11 mouse cellular contexts compared by ENCODE assay signal in genomic region chr1:77074926-77075885, GRCm38 (mm10).
DNase-seq lines count a peak whose midpoint lies in the region.
"Had no signal": no experiment of that assay in that cellular context is flagged by ENCODE, and none has a peak within 500 bp of the region (broad histone marks: within the 10 kb centered on the region; RNA-seq: fewer than 3 reads in every experiment).

No protein-coding gene starts in this region.

- peak; percentile 21 to 32 for DNase-seq in frontal cortex, postnatal 36 days (ENCODE audit: low spot score in 2 of 2)
- no peak for DNase-seq in frontal cortex, postnatal 14 days (ENCODE audit: low spot score in 2 of 2)
- peak; percentile 16 for DNase-seq in retina, postnatal 1 day
- no peak for DNase-seq in retina, embryonic 14.5 days (ENCODE audit: low spot score)
- DNase-seq in cerebellum, postnatal 10 days = peak; percentile 82 to 90
- DNase-seq in Muller cell, postnatal 12 days (ENCODE audit: inconsistent ontology term) = no peak
- DNase-seq in kidney, postnatal 25 days = no peak
- DNase-seq: heart, adult 2 months; kidney, adult 9 months; spleen, adult 18-20 months; thymus, postnatal 25 days had no signal

Comparison
In these comparisons a context has a peak if more than half of its experiments do, and no peak if none do; other contexts are left out.
1. DNase-seq: peak in frontal cortex, postnatal 36 days (2 of 2), retina, postnatal 1 day (single experiment) and cerebellum, postnatal 10 days (2 of 2); none in frontal cortex, postnatal 14 days (0 of 2), retina, embryonic 14.5 days (single experiment), Muller cell, postnatal 12 days (single experiment) and kidney, postnatal 25 days (0 of 2).